Mouse (Mus musculus): ENCODE measurements around the gene Mfsd1. TPM values are rescaled to one million over a fixed set of nuclear protein-coding genes. Genes with fewer than 3 reads are reported as not detected.
A peak's percentile ranks its signal among the peaks of the same experiment; 100 is the strongest.

Mfsd1 gene
- polyA plus RNA-seq (2012; ENCODE audit: insufficient read depth, insufficient read length, low replicate concordance, missing spikeins): not detected in 2 replicates

DNA sequence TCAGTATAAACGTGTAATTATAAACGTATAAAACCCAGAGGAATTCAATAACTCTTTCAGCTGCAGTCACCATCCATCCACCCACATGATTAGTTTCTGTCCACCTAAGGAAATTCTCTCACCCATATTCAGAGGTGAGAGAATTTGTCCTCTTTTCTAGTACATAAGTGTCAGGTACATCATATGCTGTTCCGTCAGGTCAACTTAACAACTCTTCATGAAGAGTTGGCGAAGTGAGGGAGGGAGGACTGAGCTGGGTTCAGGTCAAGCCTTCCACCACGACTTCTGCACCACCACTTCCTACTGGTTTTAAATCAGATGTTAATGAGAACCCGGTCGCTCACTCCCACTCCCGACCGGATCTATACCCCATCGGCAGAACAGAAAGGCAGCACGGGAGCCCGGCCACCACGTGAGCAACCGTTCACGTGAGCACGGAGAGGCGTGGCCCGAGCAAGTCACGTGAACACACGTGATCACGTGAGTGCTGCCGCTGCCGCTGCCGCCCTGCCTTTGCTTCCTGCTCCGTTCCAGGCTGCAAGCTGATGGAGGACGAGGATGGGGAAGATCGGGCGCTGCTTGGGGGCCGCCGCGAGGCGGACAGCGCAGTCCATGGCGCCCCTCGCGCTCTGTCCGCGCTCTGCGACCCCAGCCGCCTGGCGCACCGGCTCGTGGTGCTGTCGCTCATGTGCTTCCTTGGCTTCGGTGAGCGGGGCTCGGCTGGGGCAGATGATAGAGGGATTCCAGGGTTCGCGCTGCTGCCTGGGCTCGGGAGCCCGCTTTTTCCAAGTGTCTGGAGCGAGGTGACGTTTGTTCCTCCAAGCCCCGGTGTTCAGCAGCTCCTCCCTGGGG is at the start of gene Mfsd1:
Mfsd1 (plus strand) TSS at position 469 of the 852 bp plus-strand sequence.
- Histone ChIP-seq H3K4me1 (ENCODE audit: control insufficient read depth, insufficient read depth, low read length) (no peaks in the 10 kb centered on the region; the same call in 1 of the 2 replicates), H3K4me3 (ENCODE audit: insufficient read depth, low read depth, low read length) (peak within 1 kb of the TSS; percentile 66), H3K27ac (ENCODE audit: insufficient read depth, low read depth, low read length) (0 out of 2 replicates have a peak within 1 kb of the TSS, but pooled peaks have one; percentile 2)
- TF ChIP-seq POLR2A (IDR thresholded peaks at IDR 0.05; ENCODE audit: insufficient read depth, low read depth, low read length) (peak; percentile 82), CTCF (IDR thresholded peaks at IDR 0.05; ENCODE audit: insufficient read depth, low read depth, low read length) (peak; percentile 42; the same call in 1 of the 2 replicates)
- whole genome bisulfite sequencing: 4% methylated on average over 54 of the region's 54 CpGs

DNA sequence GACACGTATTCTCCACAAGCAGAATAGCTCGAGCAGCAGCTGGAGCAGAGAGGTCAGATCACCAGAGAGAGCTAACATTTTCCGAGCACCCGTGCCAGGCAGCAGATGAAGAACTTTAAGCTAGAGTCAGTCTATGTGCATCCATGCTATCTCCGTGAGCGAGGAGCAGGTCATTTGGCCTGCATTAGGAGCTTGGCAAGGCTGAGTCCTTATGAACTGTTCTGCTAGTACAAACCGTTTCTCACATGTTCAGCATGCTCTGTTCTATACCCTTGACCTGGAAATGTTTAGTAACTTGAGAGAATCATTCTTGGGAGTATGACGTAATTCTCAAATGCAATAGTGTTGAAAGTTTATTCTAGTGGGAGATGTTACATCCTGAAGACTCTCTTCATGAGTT is 38.9 kb upstream of the Mfsd1 start:
- no peaks in the 10 kb centered on the region for H3K4me1 ChIP-seq (ENCODE audit: control insufficient read depth, insufficient read depth, low read length)
- H3K27ac ChIP-seq (ENCODE audit: insufficient read depth, low read depth, low read length): no peak overlapping the region
- H3K4me3 ChIP-seq (ENCODE audit: insufficient read depth, low read depth, low read length): no peak overlapping the region
- TF ChIP-seq CTCF (IDR thresholded peaks at IDR 0.05; ENCODE audit: insufficient read depth, low read depth, low read length) (no peak), POLR2A (IDR thresholded peaks at IDR 0.05; ENCODE audit: insufficient read depth, low read depth, low read length) (no peak)
- WGBS: 85% methylated on average over 8 of the region's 8 CpGs

- Histone ChIP-seq H3K4me1 (ENCODE audit: control insufficient read depth, insufficient read depth, low read length) (no peaks in the 10 kb centered on the region), H3K4me3 (ENCODE audit: insufficient read depth, low read depth, low read length) (no peak overlapping the region), H3K27ac (ENCODE audit: insufficient read depth, low read depth, low read length) (no peak overlapping the region)
- TF ChIP-seq CTCF (IDR thresholded peaks at IDR 0.05; ENCODE audit: insufficient read depth, low read depth, low read length): no peak
- no peak for TF ChIP-seq POLR2A (IDR thresholded peaks at IDR 0.05; ENCODE audit: insufficient read depth, low read depth, low read length)
- 81% methylated on average over 3 of the region's 3 CpGs for WGBS
Observed at GRCm38 (mm10) chr3:67551193-67551592, 31.3 kb upstream of the Mfsd1 start.

GRCm38 (mm10) chr3:67553281-67553680 is 29.3 kb upstream of the Mfsd1 start:
- Histone ChIP-seq H3K27ac (ENCODE audit: insufficient read depth, low read depth, low read length) (no peak overlapping the region), H3K4me1 (ENCODE audit: control insufficient read depth, insufficient read depth, low read length) (peaks cover 3% of the 10 kb centered on the region), H3K4me3 (ENCODE audit: insufficient read depth, low read depth, low read length) (no peak overlapping the region)
- no peak for TF ChIP-seq CTCF (IDR thresholded peaks at IDR 0.05; ENCODE audit: insufficient read depth, low read depth, low read length)
- 55% methylated on average over 4 of the region's 4 CpGs for WGBS

DNA sequence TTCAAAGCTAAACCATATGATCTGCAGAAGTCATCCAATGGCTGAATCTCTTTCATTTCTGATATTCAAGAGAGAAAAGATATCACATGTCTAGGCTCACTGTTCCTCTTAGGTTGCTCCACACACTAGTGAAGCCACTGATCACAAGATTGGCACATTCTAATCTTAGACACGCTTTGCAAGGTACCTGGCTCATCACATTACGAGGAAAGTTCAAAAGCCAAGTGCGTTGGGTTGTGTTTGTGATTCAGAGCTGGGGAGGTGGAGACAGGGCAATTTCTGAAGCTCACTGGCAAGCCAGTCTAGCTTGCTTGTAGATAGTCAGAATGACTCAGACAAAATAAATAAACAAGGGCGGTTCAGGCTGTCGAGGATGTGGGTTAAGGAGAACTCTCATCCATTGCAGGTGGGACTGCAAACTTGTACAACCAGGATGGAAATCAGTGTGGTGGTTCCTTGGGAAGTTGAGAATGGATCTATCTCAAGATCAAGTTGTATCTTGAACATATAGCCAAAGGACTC is 28.6 kb upstream of the Mfsd1 start:
- Histone ChIP-seq H3K4me3 (ENCODE audit: insufficient read depth, low read depth, low read length) (no peak overlapping the region), H3K4me1 (ENCODE audit: control insufficient read depth, insufficient read depth, low read length) (peaks cover 3% of the 10 kb centered on the region), H3K27ac (ENCODE audit: insufficient read depth, low read depth, low read length) (no peak overlapping the region)
- TF ChIP-seq POLR2A (IDR thresholded peaks at IDR 0.05; ENCODE audit: insufficient read depth, low read depth, low read length) (no peak), CTCF (IDR thresholded peaks at IDR 0.05; ENCODE audit: insufficient read depth, low read depth, low read length) (no peak)
- 80% methylated on average over 5 of the region's 5 CpGs for WGBS

DNA sequence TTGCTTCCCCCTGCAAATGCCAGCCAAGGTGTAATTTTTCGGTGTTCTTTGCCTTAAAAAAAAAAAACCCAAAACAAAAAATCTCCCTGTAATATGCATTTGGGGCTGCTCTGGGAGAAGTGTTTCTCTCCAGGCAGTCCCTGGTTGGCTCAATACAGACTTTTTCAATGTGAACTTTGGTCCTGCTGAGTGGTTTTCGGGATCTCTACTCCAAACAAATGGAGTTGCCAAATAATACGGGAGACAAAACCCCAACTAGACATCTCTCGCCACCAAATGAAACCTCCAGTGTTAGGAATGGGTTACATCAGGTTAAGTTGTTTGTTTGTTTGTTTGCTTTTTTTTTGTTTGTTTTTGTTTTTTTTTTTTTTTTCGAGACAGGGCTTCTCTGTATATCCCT is 27.3 kb upstream of the Mfsd1 start:
- Histone ChIP-seq H3K4me1 (ENCODE audit: control insufficient read depth, insufficient read depth, low read length) (peaks cover 3% of the 10 kb centered on the region), H3K4me3 (ENCODE audit: insufficient read depth, low read depth, low read length) (no peak overlapping the region), H3K27ac (ENCODE audit: insufficient read depth, low read depth, low read length) (no peak overlapping the region)
- WGBS: 77% methylated on average over 5 of the region's 5 CpGs
- TF ChIP-seq CTCF (IDR thresholded peaks at IDR 0.05; ENCODE audit: insufficient read depth, low read depth, low read length) (no peak), POLR2A (IDR thresholded peaks at IDR 0.05; ENCODE audit: insufficient read depth, low read depth, low read length) (no peak)

DNA sequence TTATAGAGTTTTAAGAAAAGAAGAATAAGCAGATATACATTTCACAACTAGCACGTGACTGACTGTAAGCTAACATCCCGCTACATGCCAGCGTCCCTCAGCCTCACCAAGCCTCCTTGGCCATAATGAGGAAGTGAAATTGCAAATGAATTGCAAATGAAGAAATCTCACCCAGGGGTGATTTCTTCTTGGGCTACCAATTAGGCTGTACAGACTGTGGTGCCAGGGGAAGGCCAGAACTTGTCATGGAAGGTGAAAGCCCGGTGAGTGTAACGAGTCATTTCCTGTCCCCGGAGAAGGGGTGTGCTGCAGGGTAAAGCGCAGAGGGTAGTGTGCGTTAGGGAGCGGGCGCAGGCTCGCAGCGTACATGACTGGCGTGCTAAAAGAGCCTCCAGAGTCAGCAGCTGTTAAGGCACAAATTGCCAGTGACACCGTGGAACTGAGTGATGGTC is 25.3 kb upstream of the Mfsd1 start:
- H3K4me3 ChIP-seq (ENCODE audit: insufficient read depth, low read depth, low read length): 0 out of 2 replicates have a peak overlapping the region, but pooled peaks have one; percentile 4
- H3K27ac ChIP-seq (ENCODE audit: insufficient read depth, low read depth, low read length): no peak overlapping the region
- peaks cover 3% of the 10 kb centered on the region for H3K4me1 ChIP-seq (ENCODE audit: control insufficient read depth, insufficient read depth, low read length)
- no peak for TF ChIP-seq CTCF (IDR thresholded peaks at IDR 0.05; ENCODE audit: insufficient read depth, low read depth, low read length)
- 17% methylated on average over 14 of the region's 14 CpGs for WGBS

DNA sequence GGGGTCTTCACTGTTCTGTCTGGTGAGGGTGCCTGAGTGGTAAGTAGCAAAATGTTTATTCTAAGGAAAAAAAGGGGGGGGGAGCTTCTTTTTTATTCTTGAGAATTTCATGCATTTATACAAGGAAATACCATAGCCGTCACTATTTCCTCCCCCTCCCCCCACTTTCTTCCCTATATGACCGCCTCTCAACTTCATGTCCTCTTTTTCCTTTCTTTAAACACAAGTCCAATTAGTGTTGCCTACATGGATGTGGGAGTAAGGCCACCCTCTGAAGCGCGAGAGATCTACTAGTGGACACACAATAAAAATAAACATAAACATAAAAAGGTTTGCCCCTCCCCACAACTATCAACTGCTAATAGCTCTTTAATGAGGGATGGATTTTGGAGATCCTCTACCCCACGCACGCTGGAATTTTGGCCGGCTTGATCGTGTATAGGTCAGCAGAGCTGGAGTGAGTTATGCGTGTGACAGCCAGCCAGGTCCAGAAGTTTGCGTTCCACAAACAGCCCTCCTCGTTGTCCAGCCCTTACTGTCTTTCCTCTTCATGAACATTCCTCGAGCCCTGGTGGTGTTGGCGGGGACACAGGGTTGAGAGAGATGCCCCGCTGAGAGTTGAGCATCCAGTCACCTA is 24.7 kb upstream of the Mfsd1 start:
- peaks cover 3% of the 10 kb centered on the region for H3K4me1 ChIP-seq (ENCODE audit: control insufficient read depth, insufficient read depth, low read length)
- H3K27ac ChIP-seq (ENCODE audit: insufficient read depth, low read depth, low read length): no peak overlapping the region
- TF ChIP-seq CTCF (IDR thresholded peaks at IDR 0.05; ENCODE audit: insufficient read depth, low read depth, low read length) (no peak), POLR2A (IDR thresholded peaks at IDR 0.05; ENCODE audit: insufficient read depth, low read depth, low read length) (no peak)
- WGBS: 83% methylated on average over 14 of the region's 14 CpGs
- no peak overlapping the region for H3K4me3 ChIP-seq (ENCODE audit: insufficient read depth, low read depth, low read length)
